Mouse (Mus musculus) neural tube, embryonic 12.5 days (tissue): ENCODE data around the gene Slc4a4. TPM values are rescaled to one million over a fixed set of nuclear protein-coding genes. Genes with fewer than 3 reads are reported as not detected.
"Not testable (repeated sequence)": the region's sequence is repeated elsewhere in the genome, so short reads cannot be mapped to it uniquely, and the experiment has no call there.

Experiments
- ATAC-seq: fragments of 200-750 bp; cut with Nextera tagmentation; 2 replicates; pipeline ENCODE4 v1.8.0; 2017; ENCODE audit warnings: low read depth, mild to moderate bottlenecking, moderate TSS enrichment, moderate library complexity; ENCODE audit not compliant: low FRiP score
- H3K27ac ChIP-seq: fragments of 300-500 bp; sonication (generic); 2 replicates; pipeline ENCODE4 v1.5.1; 2016
- H3K27me3 ChIP-seq: fragments of 300-500 bp; sonication (generic); replicated peaks from 2 replicates; pipeline ENCODE4 v1.6.1; 2016; ENCODE audit warnings: mild to moderate bottlenecking
- H3K36me3 ChIP-seq: fragments of 300-500 bp; sonication (generic); 2 replicates; pipeline ENCODE4 v1.6.1; 2016; ENCODE audit warnings: mild to moderate bottlenecking
- H3K4me1 ChIP-seq: fragments of 300-500 bp; sonication (generic); 2 replicates; pipeline ENCODE4 v1.6.1; 2016
- H3K4me2 ChIP-seq: fragments of 300-500 bp; sonication (generic); replicated peaks from 2 replicates; pipeline ENCODE4 v1.6.1; 2016; ENCODE audit warnings: mild to moderate bottlenecking
- H3K4me3 ChIP-seq: fragments of 300-500 bp; sonication (generic); 2 replicates; pipeline ENCODE4 v1.5.1; 2016
- H3K9ac ChIP-seq: fragments of 300-500 bp; sonication (generic); 2 replicates; pipeline ENCODE4 v1.6.1; 2016; ENCODE audit warnings: mild to moderate bottlenecking
- H3K9me3 ChIP-seq: fragments of 300-500 bp; sonication (generic); 2 replicates; pipeline ENCODE4 v1.6.1; 2016; ENCODE audit warnings: mild to moderate bottlenecking
- WGBS: fragments of 180-500 bp; shearing (Covaris S2); methylation state at CpG from one replicate; pipeline ENCODE4 v1.1.7; 2016; 5-methylcytosine and 5-hydroxymethylcytosine counted together
- polyA plus RNA-seq: library from polyadenylated mRNA; unstranded; fragments of >200 nt; fragmentation: Nextera tagmentation; extraction: Ambion mirVana; gene quantifications from 2 replicates; pipeline ENCODE4 v1.2.1, GENCODE M21; 2016

Slc4a4 gene
- polyA plus RNA-seq, 1 experiment from 2014 or later = 3.9 TPM

DNA sequence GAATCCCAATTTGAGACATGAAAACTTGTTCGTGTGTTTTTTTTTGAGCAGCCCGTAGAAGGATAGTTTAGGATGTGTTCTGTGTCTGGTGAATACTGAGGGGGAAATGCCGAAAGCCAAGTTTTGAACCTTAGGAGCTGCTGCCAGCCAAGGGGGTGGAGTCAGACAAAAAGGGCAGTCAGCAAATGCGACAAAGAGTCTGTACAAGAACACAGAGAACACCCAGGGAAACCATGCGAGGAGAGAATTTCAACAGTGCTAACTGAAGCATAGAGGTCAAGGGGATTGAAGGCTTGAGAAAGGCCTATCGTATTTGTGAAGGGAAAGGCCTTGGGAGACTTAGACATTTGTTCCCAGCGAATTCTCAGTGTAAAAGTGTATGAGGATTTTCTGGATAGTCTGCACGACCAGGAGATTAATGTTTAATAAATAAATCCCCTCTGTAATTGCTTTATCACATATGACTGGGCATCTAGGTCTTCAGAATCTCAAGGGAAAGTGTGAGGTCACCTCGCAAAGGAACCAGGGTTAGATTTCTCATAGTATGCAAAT, 103.7 kb downstream of the Slc4a4 start:
- no peak overlapping the region for H3K9ac ChIP-seq
- no peak overlapping the region for H3K4me2 ChIP-seq
- H3K36me3 ChIP-seq = no peaks in the 10 kb centered on the region
- 79% methylated on average over 9 of the region's 9 CpGs for WGBS
- no peak overlapping the region for H3K4me3 ChIP-seq
- no peaks in the 10 kb centered on the region for H3K4me1 ChIP-seq
- no peak for ATAC-seq
- H3K9me3 ChIP-seq = no peaks in the 10 kb centered on the region
- H3K27ac ChIP-seq = no peak overlapping the region
- no peaks in the 10 kb centered on the region for H3K27me3 ChIP-seq

DNA sequence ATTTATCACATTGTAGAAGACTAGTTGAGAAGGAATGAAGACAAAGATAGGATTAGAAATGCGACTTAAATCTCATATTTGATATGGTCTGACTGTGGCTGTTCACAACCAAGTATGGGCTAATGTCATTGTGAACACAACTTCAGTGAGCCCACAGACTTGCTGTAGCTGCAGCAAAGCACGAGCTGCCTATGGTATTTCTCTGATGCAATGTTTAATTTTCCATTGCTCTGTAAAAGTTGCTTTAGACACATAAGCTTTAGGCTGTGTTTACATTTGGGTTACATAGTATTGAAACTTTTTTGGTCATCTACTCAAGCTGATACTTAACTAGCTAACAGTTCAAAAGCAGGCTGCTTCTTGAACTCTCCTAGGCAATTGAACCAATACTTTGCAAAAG, 104.7 kb downstream of the Slc4a4 start:
- H3K27me3 ChIP-seq, ATAC-seq, H3K9me3 ChIP-seq, H3K27ac ChIP-seq, H3K4me2 ChIP-seq, H3K4me1 ChIP-seq, H3K9ac ChIP-seq, H3K4me3 ChIP-seq, H3K36me3 ChIP-seq: not testable (repeated sequence)
- 91% methylated on average over 2 of the region's 2 CpGs for WGBS

- no peak overlapping the region for H3K4me2 ChIP-seq
- H3K9me3 ChIP-seq = no peaks in the 10 kb centered on the region
- no peak overlapping the region for H3K4me3 ChIP-seq
- H3K27me3 ChIP-seq = no peaks in the 10 kb centered on the region
- no peak for ATAC-seq
- H3K4me1 ChIP-seq = no peaks in the 10 kb centered on the region
- 90% methylated on average over 5 of the region's 5 CpGs for WGBS
- H3K9ac ChIP-seq = no peak overlapping the region
- H3K27ac ChIP-seq = no peak overlapping the region
- H3K36me3 ChIP-seq = no peaks in the 10 kb centered on the region
Measured at GRCm38 (mm10) chr5:88994533-88994932, 107.9 kb downstream of the Slc4a4 start.

- 97% methylated on average over 8 of the region's 8 CpGs for WGBS
Measured at GRCm38 (mm10) chr5:88996246-88996645, 109.6 kb downstream of the Slc4a4 start.

GRCm38 (mm10) chr5:88997277-88997676, 110.7 kb downstream of the Slc4a4 start:
- no peak for ATAC-seq
- Histone ChIP-seq H3K27ac (no peak overlapping the region), H3K27me3 (no peaks in the 10 kb centered on the region), H3K9ac (no peak overlapping the region), H3K4me3 (no peak overlapping the region), H3K4me2 (no peak overlapping the region), H3K36me3 (no peaks in the 10 kb centered on the region), H3K9me3 (0 out of 2 replicates have a peak, but pooled peaks cover 4% of the 10 kb centered on the region), H3K4me1 (no peaks in the 10 kb centered on the region)
- 92% methylated on average over 6 of the region's 6 CpGs for WGBS

More at GRCm38 (mm10) chr5:88996246-88996645, 109.6 kb downstream of the Slc4a4 start:
- no peak overlapping the region for H3K4me3 ChIP-seq
- H3K9ac ChIP-seq = no peak overlapping the region
- H3K4me2 ChIP-seq = no peak overlapping the region
- no peaks in the 10 kb centered on the region for H3K27me3 ChIP-seq
- 0 out of 2 replicates have a peak, but pooled peaks cover 4% of the 10 kb centered on the region for H3K9me3 ChIP-seq
- no peaks in the 10 kb centered on the region for H3K36me3 ChIP-seq
- ATAC-seq = no peak
- H3K27ac ChIP-seq = no peak overlapping the region
- no peaks in the 10 kb centered on the region for H3K4me1 ChIP-seq

DNA sequence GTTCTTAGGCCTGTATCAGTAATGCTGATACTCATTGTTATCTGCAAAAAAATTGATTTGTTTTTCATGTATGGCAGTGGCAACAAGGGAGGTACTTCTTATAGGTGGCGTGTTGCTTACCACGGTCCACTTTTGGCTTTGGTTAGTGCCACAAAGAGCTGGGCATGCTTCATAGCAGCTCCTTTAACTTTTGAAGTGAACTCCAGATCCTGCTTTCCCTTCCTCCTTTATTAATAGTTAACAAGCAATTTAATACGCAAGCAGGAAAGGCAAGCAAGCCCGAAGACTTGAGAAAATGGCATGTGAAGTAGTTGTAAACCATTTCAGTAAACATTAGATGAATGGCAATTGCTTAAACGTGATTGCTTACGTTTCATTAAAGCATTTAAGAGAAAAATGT, 113.2 kb downstream of the Slc4a4 start:
- WGBS = 90% methylated on average over 6 of the region's 6 CpGs
- no peak overlapping the region for H3K4me3 ChIP-seq
- no peaks in the 10 kb centered on the region for H3K4me1 ChIP-seq
- H3K36me3 ChIP-seq = no peaks in the 10 kb centered on the region
- no peak for ATAC-seq
- no peak overlapping the region for H3K27ac ChIP-seq
- H3K9ac ChIP-seq = no peak overlapping the region
- no peak overlapping the region for H3K4me2 ChIP-seq
- 0 out of 2 replicates have a peak, but pooled peaks cover 4% of the 10 kb centered on the region for H3K9me3 ChIP-seq
- H3K27me3 ChIP-seq = no peaks in the 10 kb centered on the region

DNA sequence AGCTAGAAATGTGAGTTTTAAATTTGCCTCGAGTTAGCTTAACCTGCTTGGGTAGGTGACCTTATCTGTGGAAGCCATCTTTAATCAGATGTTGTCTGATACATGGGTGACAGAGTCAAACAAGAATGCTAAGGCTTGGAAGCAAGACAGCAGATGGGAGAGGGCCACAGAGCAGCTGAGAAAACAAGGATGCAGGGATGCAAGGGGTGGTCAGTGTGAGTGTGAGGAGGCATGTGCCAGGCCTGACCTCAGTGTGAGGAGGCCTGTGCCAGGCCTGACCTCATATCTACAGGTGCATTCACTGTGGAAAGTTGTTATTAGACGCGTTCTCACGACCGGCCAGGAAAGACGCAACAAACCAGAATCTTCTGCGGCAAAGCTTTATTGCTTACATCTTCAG, 114.0 kb downstream of the Slc4a4 start:
- H3K36me3 ChIP-seq = no peaks in the 10 kb centered on the region
- H3K9ac ChIP-seq = no peak overlapping the region
- no peak for ATAC-seq
- 0 out of 2 replicates have a peak, but pooled peaks cover 4% of the 10 kb centered on the region for H3K9me3 ChIP-seq
- no peaks in the 10 kb centered on the region for H3K4me1 ChIP-seq
- WGBS = 95% methylated on average over 7 of the region's 7 CpGs
- H3K4me2 ChIP-seq = no peak overlapping the region
- H3K27ac ChIP-seq = no peak overlapping the region
- no peaks in the 10 kb centered on the region for H3K27me3 ChIP-seq
- H3K4me3 ChIP-seq = no peak overlapping the region

DNA sequence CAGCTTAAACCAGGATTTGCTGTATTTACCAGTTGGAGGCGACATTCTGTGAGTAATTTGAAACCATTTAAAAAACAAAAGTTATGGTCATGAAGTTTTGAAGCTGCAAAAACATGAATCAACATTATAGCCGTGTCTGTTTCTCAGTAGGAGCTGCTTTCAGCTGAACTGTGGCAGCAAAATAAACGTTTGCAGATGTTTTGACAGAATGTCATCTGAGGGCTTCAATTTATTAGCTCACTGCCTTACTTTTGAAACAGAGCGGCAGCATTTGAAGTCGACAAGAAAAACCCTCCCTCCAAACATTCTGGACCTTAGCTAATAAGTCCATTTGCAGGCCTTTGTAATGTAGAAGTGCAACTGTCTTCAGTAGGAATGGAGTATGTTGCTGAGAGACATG, 123.5 kb downstream of the Slc4a4 start:
- Histone ChIP-seq H3K27ac (no peak overlapping the region), H3K4me2 (no peak overlapping the region), H3K4me1 (no peaks in the 10 kb centered on the region), H3K9ac (no peak overlapping the region), H3K4me3 (no peak overlapping the region), H3K36me3 (no peaks in the 10 kb centered on the region), H3K27me3 (no peaks in the 10 kb centered on the region), H3K9me3 (no peaks in the 10 kb centered on the region)
- no peak for ATAC-seq
- WGBS = 67% methylated on average over 5 of the region's 5 CpGs

DNA sequence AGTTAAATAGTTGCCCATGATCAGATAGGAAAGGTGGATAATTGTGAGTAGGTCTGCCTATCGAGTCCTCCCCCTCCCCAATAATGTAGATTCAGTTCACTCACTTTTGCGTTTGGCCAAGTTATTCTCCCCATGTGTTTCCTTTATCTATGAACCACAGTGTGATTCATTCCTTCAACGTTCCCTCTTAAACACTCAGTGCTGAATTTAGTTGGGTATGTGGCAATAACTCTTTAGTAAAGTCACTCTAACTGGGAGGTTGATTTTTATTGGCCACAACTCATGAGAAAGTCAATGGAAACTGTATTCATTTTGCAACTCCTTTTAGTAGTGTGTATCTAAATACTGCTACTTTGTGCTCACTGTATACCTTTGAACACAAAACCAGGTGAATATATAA, 125.8 kb downstream of the Slc4a4 start:
- Histone ChIP-seq H3K9ac (no peak overlapping the region), H3K4me1 (no peaks in the 10 kb centered on the region), H3K27me3 (no peaks in the 10 kb centered on the region), H3K27ac (no peak overlapping the region), H3K4me3 (no peak overlapping the region), H3K9me3 (no peaks in the 10 kb centered on the region), H3K4me2 (no peak overlapping the region), H3K36me3 (no peaks in the 10 kb centered on the region)
- 92% methylated on average over 3 of the region's 3 CpGs for WGBS
- no peak for ATAC-seq

GRCm38 (mm10) chr5:89014782-89015181, 128.2 kb downstream of the Slc4a4 start:
- Histone ChIP-seq H3K27ac (no peak overlapping the region), H3K4me1 (no peaks in the 10 kb centered on the region), H3K4me3 (no peak overlapping the region), H3K4me2 (no peak overlapping the region), H3K36me3 (no peaks in the 10 kb centered on the region), H3K27me3 (no peaks in the 10 kb centered on the region), H3K9me3 (no peaks in the 10 kb centered on the region), H3K9ac (no peak overlapping the region)
- 88% methylated on average over 2 of the region's 2 CpGs for WGBS
- no peak for ATAC-seq

- Histone ChIP-seq H3K9ac (no peak overlapping the region), H3K4me3 (no peak overlapping the region), H3K4me1 (no peaks in the 10 kb centered on the region), H3K36me3 (no peaks in the 10 kb centered on the region), H3K27me3 (no peaks in the 10 kb centered on the region), H3K4me2 (no peak overlapping the region), H3K9me3 (no peaks in the 10 kb centered on the region), H3K27ac (no peak overlapping the region)
- WGBS = 80% methylated on average over 5 of the region's 5 CpGs
- no peak for ATAC-seq
Measured at GRCm38 (mm10) chr5:89015878-89016277, 129.3 kb downstream of the Slc4a4 start.

DNA sequence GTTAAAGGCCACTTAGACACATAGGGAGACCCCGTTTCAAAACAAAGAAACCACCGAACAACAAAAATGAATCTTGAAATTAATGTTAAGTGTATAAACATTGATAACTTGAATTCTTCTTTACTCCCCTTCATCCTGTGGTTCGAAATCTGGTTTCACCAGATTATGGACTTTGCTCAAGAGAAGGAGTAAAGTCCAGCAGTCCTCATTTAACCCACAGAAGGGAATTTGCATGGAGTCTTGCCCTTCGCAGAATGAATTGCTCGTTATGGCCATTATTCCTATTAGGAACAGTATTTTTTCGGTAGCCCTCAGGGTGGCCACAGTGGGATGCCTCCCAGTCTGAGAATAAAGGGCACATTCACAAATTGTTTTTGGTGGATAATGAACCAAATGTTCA, 131.9 kb downstream of the Slc4a4 start:
- Histone ChIP-seq H3K4me2 (no peak overlapping the region), H3K4me1 (no peaks in the 10 kb centered on the region), H3K9ac (no peak overlapping the region), H3K36me3 (no peaks in the 10 kb centered on the region), H3K27ac (no peak overlapping the region), H3K27me3 (no peaks in the 10 kb centered on the region), H3K4me3 (no peak overlapping the region), H3K9me3 (no peaks in the 10 kb centered on the region)
- ATAC-seq = no peak
- WGBS = 82% methylated on average over 6 of the region's 6 CpGs

DNA sequence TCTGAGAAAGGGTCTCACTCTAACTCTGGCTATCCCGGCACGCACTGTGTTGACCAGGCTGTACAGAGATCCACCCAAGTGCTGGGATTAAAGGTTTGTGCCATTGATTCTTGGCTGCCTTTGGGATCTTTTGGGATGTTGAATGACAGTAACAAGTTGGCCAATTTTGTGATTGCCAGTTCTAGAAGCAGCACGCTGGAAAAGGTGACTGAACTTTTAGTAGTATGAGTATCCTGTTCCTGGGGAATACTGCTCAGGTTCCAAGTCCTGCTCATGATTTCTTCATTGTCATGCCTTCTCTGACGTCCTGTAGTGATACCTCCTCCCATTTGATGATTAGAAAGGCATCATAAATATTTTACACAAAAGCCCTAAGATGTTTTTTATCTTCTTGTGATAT, 137.8 kb downstream of the Slc4a4 start:
- WGBS = 88% methylated on average over 4 of the region's 4 CpGs
- Histone ChIP-seq H3K9ac (no peak overlapping the region), H3K9me3 (no peaks in the 10 kb centered on the region), H3K4me3 (no peak overlapping the region), H3K4me2 (no peak overlapping the region), H3K27ac (no peak overlapping the region), H3K27me3 (no peaks in the 10 kb centered on the region), H3K36me3 (no peaks in the 10 kb centered on the region), H3K4me1 (no peaks in the 10 kb centered on the region)
- no peak for ATAC-seq
